Mouse (Mus musculus): ENCODE measurements around the gene Inpp5f.

DNA sequence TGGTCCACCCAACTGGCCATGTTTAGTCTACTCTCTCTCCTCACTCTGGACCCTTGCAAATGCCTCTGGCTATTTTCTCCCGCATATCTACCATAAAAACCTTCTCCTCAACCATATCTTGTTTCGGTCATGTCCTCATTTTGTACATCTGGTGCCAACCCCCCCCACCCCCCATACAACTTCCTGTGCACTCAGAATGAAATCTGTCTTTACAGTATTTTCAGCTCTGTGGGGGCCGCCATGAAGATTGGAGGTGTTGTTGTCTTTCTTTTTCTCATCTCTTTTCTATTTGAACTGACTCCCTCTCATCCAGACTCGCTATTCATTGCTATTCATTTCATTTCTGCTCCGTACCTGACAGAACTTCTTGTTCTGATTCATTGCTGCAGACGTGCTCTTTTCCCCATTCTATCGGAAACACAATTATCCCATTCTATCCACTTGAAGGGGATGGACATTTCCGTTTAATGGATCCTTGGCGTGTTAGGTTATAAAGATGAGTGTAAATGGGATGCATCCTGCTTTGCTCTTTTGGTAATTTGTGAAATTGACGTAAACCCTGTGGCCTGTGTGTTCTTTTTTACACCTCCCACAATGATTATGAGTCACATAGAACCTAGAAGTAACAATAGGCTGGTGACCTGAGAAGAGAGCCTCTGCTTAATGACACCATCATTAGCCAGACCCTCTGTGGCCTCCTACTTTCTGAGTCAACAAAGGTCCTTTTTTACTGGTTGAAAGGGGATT lies 32.8 kb upstream of the Inpp5f start:
- TF ChIP-seq CTCF (IDR thresholded peaks at IDR 0.05; ENCODE audit: low read depth, low read length) (no peak), POLR2A (IDR thresholded peaks at IDR 0.05; ENCODE audit: borderline replicate concordance, low read depth, low read length) (no peak)

All from bone marrow macrophage, adult 2 months (primary cell).